Mouse (Mus musculus): ENCODE data around the gene Uap1l1.

- no peak for TF ChIP-seq CTCF (IDR thresholded peaks at IDR 0.05; ENCODE audit: low read depth, low read length)
- TF ChIP-seq POLR2AphosphoS5 (IDR thresholded peaks at IDR 0.05; ENCODE audit: insufficient replicate concordance, low read depth, low read length): no peak
Observed at GRCm38 (mm10) chr2:25384492-25384891, 19.0 kb upstream of the Uap1l1 start.

All from G1E (cell line).